Mouse (Mus musculus): ENCODE measurements around the gene Cfap61. TPM values are rescaled to one million over a fixed set of nuclear protein-coding genes. Genes with fewer than 3 reads are reported as not detected.

The Cfap61 gene
- total and polyA plus RNA-seq, 3 experiments, result 0.13 TPM; not detected in 2

DNA sequence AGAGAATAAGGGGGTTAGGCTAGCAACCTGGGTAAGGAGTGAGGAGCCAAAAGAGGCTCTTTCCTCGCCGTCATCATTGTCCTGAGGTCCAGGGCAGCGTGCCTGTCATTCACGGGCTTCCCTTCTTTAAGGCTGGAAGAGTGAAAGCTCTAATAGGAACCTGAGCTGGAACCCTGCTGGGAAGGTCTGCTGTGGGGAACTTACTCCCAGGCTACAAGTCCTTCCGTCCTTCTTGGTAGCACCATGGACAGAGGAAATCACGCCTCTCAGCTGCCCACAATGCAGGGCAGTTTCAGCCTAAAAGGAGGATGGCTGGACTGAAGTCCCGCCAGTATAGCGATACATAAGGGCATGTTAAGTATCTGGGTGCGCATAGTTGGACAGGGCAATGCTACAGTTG, 291.9 kb downstream of the Cfap61 start:
- DNase-seq (ENCODE audit: low read depth, low spot score), result peak; percentile 39
- H3K4me1 ChIP-seq (ENCODE audit: control insufficient read depth in 1 of 2, insufficient read depth in 2 of 2, low read length in 2 of 2), result no peaks in the 10 kb centered on the region
- H3K36me3 ChIP-seq (ENCODE audit: control insufficient read depth in 1 of 2, insufficient read depth in 2 of 2, low read length in 2 of 2), result no peaks in the 10 kb centered on the region
- H3K27me3 ChIP-seq (ENCODE audit: control insufficient read depth in 1 of 2, insufficient read depth in 2 of 2, low read length in 2 of 2), result no peaks in the 10 kb centered on the region; a peak in 2 of 4 replicates
- no peak overlapping the region for H3K27ac ChIP-seq (ENCODE audit: control insufficient read depth, low read depth, low read length)
- no peaks in the 10 kb centered on the region for H3K79me2 ChIP-seq (ENCODE audit: control insufficient read depth, insufficient read depth, low read length, poor library complexity)
- TF ChIP-seq GATA1 (IDR thresholded peaks at IDR 0.05; ENCODE audit: low read depth, low read length) (no peak), KAT2A (conservative IDR thresholded peaks at IDR 0.05; ENCODE audit: low read depth, low read length) (no peak), ETS1 (IDR thresholded peaks at IDR 0.05; ENCODE audit: low read depth, low read length) (no peak), ELF1 (IDR thresholded peaks at IDR 0.05; ENCODE audit: low read depth, low read length) (no peak), BHLHE40 (IDR thresholded peaks at IDR 0.05; ENCODE audit: borderline replicate concordance, low read depth, low read length) (no peak), JUND (IDR thresholded peaks at IDR 0.05; ENCODE audit: low read depth, low read length) (no peak), SIN3A (IDR thresholded peaks at IDR 0.05; ENCODE audit: low read length) (no peak), MEF2A (IDR thresholded peaks at IDR 0.05; ENCODE audit: extremely low read depth, insufficient replicate concordance, low read depth, low read length, poor library complexity, severe bottlenecking) (no peak), MXI1 (IDR thresholded peaks at IDR 0.05; ENCODE audit: low read depth, low read length) (no peak), RCOR1 (IDR thresholded peaks at IDR 0.05; ENCODE audit: low read depth, low read length) (no peak), POLR2AphosphoS2 (IDR thresholded peaks at IDR 0.05; ENCODE audit: low read length) (no peak)
- H3K9me3 ChIP-seq (replicated peaks; ENCODE audit: insufficient read depth, low read length), result no peaks in the 10 kb centered on the region
- H3K4me3 ChIP-seq (ENCODE audit: control insufficient read depth in 1 of 2, insufficient read depth in 1 of 2, low read depth in 2 of 2, low read length in 2 of 2), result no peak overlapping the region
- no peak overlapping the region for H3K9ac ChIP-seq (ENCODE audit: control insufficient read depth, low read depth, low read length, poor library complexity, severe bottlenecking)

DNA sequence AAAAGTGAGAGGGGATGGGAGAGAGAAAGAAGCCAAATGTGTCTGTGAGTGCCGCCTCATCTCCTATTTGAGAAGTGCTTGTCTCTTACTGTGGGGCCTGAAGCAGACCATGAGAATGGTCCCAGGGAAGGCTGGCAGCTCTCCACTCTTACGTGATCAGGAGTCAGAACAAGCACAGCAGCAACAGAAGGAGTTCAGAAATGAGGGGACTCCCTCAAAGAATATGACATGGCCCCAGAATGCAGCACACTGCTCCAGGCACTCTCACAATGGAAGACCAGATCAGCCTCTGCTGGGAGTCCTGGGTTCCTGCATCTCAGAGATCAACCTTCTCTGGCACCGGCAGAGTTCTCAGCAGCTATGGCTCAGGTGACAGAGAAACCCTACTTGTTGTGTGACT, 293.1 kb downstream of the Cfap61 start:
- no peak overlapping the region for H3K9ac ChIP-seq (ENCODE audit: control insufficient read depth, low read depth, low read length, poor library complexity, severe bottlenecking)
- DNase-seq (ENCODE audit: low read depth, low spot score), result no peak
- no peak overlapping the region for H3K4me3 ChIP-seq (ENCODE audit: control insufficient read depth in 1 of 2, insufficient read depth in 1 of 2, low read depth in 2 of 2, low read length in 2 of 2)
- no peak overlapping the region for H3K27ac ChIP-seq (ENCODE audit: control insufficient read depth, low read depth, low read length)
- no peak for TF ChIP-seq ZMIZ1 (IDR thresholded peaks at IDR 0.05; ENCODE audit: low read depth, low read length)
- no peak for TF ChIP-seq CHD2 (IDR thresholded peaks at IDR 0.05; ENCODE audit: low read length)
- TF ChIP-seq POLR2A (IDR thresholded peaks at IDR 0.05; ENCODE audit: control insufficient read depth in 1 of 2, insufficient read depth in 1 of 2, low read depth in 1 of 2, low read length in 2 of 2, poor library complexity in 1 of 2), result no peak
- no peak for TF ChIP-seq TBP (IDR thresholded peaks at IDR 0.05; ENCODE audit: low read depth, low read length)
- TF ChIP-seq CTCF (IDR thresholded peaks at IDR 0.05 in 2 of 3, conservative IDR thresholded peaks at IDR 0.05 in 1 of 3; ENCODE audit: control insufficient read depth in 1 of 3, insufficient read depth in 1 of 3, low read depth in 2 of 3, low read length in 3 of 3, poor library complexity in 1 of 3, severe bottlenecking in 1 of 3), result no peak
- no peak for TF ChIP-seq SMC3 (IDR thresholded peaks at IDR 0.05; ENCODE audit: low read depth, low read length)
- no peak for TF ChIP-seq MYB (IDR thresholded peaks at IDR 0.05; ENCODE audit: low read depth, low read length)
- no peak for TF ChIP-seq JUND (IDR thresholded peaks at IDR 0.05; ENCODE audit: low read depth, low read length)
- TF ChIP-seq USF2 (IDR thresholded peaks at IDR 0.05; ENCODE audit: borderline replicate concordance in 1 of 2, insufficient read depth in 1 of 2, low read depth in 1 of 2, low read length in 2 of 2), result no peak
- H3K79me2 ChIP-seq (ENCODE audit: control insufficient read depth, insufficient read depth, low read length, poor library complexity), result no peaks in the 10 kb centered on the region
- no peaks in the 10 kb centered on the region for H3K36me3 ChIP-seq (ENCODE audit: control insufficient read depth in 1 of 2, insufficient read depth in 2 of 2, low read length in 2 of 2)
- H3K27me3 ChIP-seq (ENCODE audit: control insufficient read depth in 1 of 2, insufficient read depth in 2 of 2, low read length in 2 of 2), result no peaks in the 10 kb centered on the region; a peak in 2 of 4 replicates
- H3K4me1 ChIP-seq (ENCODE audit: control insufficient read depth in 1 of 2, insufficient read depth in 2 of 2, low read length in 2 of 2), result no peaks in the 10 kb centered on the region
- no peaks in the 10 kb centered on the region for H3K9me3 ChIP-seq (replicated peaks; ENCODE audit: insufficient read depth, low read length)

Measured in MEL (cell line).